Mouse (Mus musculus) MN1 (cell line): ENCODE measurements at regions not wholly inside any gene's neighbourhood (a gene's known extent, or its start where the extent isn't known, plus 50 kb on each side); places are given as distances from the start of the nearest gene placed in this dataset.

Experiments used
- DNase-seq: peaks from one replicate; pipeline ENCODE4 v3.0.0-alpha.2; 2016; ENCODE audit warnings: low spot score

GRCm38 (mm10) chr14:31891500-31892185 is 61.2 kb upstream of the Ankrd28 start:
- DNase-seq, result peak; percentile 74

GRCm38 (mm10) chr14:31892186-31892510 is 61.7 kb upstream of the Ankrd28 start:
- DNase-seq, result no peak

GRCm38 (mm10) chr14:31896500-31896899 is 66.0 kb upstream of the Ankrd28 start:
- no peak for DNase-seq

GRCm38 (mm10) chr14:31899504-31899903 is 69.1 kb upstream of the Ankrd28 start:
- no peak for DNase-seq

GRCm38 (mm10) chr14:31899906-31900305 is 69.5 kb upstream of the Ankrd28 start:
- no peak for DNase-seq

- peak; percentile 46 for DNase-seq
Measured at GRCm38 (mm10) chr14:31901901-31902300, 71.5 kb upstream of the Ankrd28 start.

GRCm38 (mm10) chr14:31903664-31904063 is 73.2 kb upstream of the Ankrd28 start:
- DNase-seq, result no peak

GRCm38 (mm10) chr14:31908591-31908990 is 78.1 kb upstream of the Ankrd28 start:
- no peak for DNase-seq

- DNase-seq, result peak; percentile 55
Measured at GRCm38 (mm10) chr14:31909291-31909690, 78.8 kb upstream of the Ankrd28 start.

- no peak for DNase-seq
Measured at GRCm38 (mm10) chr14:31910809-31911208, 80.4 kb upstream of the Ankrd28 start.

GRCm38 (mm10) chr14:31918461-31918860 is 88.0 kb upstream of the Ankrd28 start:
- no peak for DNase-seq

GRCm38 (mm10) chr14:31918921-31919320 is 88.5 kb upstream of the Ankrd28 start:
- no peak for DNase-seq

- no peak for DNase-seq
Measured at GRCm38 (mm10) chr14:31929161-31929707, 98.8 kb upstream of the Ankrd28 start.

GRCm38 (mm10) chr14:31930367-31930766 is 98.4 kb upstream of the Galnt15 start:
- DNase-seq, result peak; percentile 85

- no peak for DNase-seq
Measured at GRCm38 (mm10) chr14:31931971-31932370, 96.8 kb upstream of the Galnt15 start.

GRCm38 (mm10) chr14:31933441-31933840 is 95.3 kb upstream of the Galnt15 start:
- no peak for DNase-seq

- DNase-seq, result peak; percentile 84
Measured at GRCm38 (mm10) chr14:31933841-31934271, 94.9 kb upstream of the Galnt15 start.

- peak; percentile 74 for DNase-seq
Measured at GRCm38 (mm10) chr14:31934321-31934720, 94.5 kb upstream of the Galnt15 start.

- DNase-seq, result peak; percentile 53
Measured at GRCm38 (mm10) chr14:31934771-31935170, 94.0 kb upstream of the Galnt15 start.

GRCm38 (mm10) chr14:31935411-31935810 is 93.4 kb upstream of the Galnt15 start:
- DNase-seq, result no peak

GRCm38 (mm10) chr14:31936581-31936980 is 92.2 kb upstream of the Galnt15 start:
- DNase-seq, result no peak

GRCm38 (mm10) chr14:31940900-31941299 is 87.9 kb upstream of the Galnt15 start:
- peak; percentile 74 for DNase-seq

- DNase-seq, result no peak
Measured at GRCm38 (mm10) chr14:31942266-31942960, 86.4 kb upstream of the Galnt15 start.
